Mouse (Mus musculus) olfactory bulb, adult 2 months (tissue): ENCODE data around the gene Gm28372.

Experiments
- CTCF ChIP-seq: fragments of 200-500 bp; IDR thresholded peaks from 2 replicates; pipeline ENCODE4 v1.5.1; 2012; ENCODE audit warnings: low read depth, mild to moderate bottlenecking, low read length, moderate library complexity; ENCODE audit not compliant: insufficient read depth
- POLR2A ChIP-seq: fragments of 200-500 bp; IDR thresholded peaks from 2 replicates; pipeline ENCODE4 v1.6.1; 2012; ENCODE audit warnings: mild to moderate bottlenecking, low read depth, low read length, moderate library complexity; ENCODE audit not compliant: insufficient read depth

GRCm38 (mm10) chr2:130400046-130400445 is 5.0 kb upstream of the Gm28372 start:
- TF ChIP-seq CTCF = no peak
- TF ChIP-seq POLR2A = no peak
